7 mouse cellular contexts compared by ENCODE assay signal in genomic region chr19:36349487-36349955, GRCm38 (mm10). TPM values are rescaled to one million over a fixed set of nuclear protein-coding genes. Genes with fewer than 3 reads are reported as not detected.
A peak's percentile ranks its signal among the peaks of the same experiment; 100 is the strongest.
DNase-seq lines count a peak whose midpoint lies in the region; ATAC-seq and TF ChIP-seq lines count a peak whose summit lies in the region.

No protein-coding gene starts in this region.

- peak overlapping the region; percentile 61 for H3K9ac ChIP-seq in forebrain, embryonic 15.5 days (replicated peaks)
- H3K9ac ChIP-seq in liver, embryonic 12.5 days, result peak overlapping the region; percentile 60; the same call in 1 of the 2 replicates
- peak overlapping the region; percentile 78 for H3K9ac ChIP-seq in stomach, embryonic 16.5 days (ENCODE audit: low read length)

- WGBS in forebrain, embryonic 15.5 days, result under 1% methylated on average over 15 of the region's 15 CpGs
- 9% methylated on average over 15 of the region's 15 CpGs for WGBS in liver, embryonic 12.5 days (ENCODE audit: insufficient replicate concordance)
- WGBS in stomach, embryonic 16.5 days, result 4% methylated on average over 15 of the region's 15 CpGs

- peak overlapping the region; percentile 92 for H3K4me3 ChIP-seq in testis, adult 2 months (ENCODE audit: control insufficient read depth, low read depth, low read length)
- H3K4me3 ChIP-seq in forebrain, embryonic 15.5 days, result peak overlapping the region; percentile 95
- peak overlapping the region; percentile 66 for H3K4me3 ChIP-seq in liver, embryonic 12.5 days
- H3K4me3 ChIP-seq in stomach, embryonic 16.5 days (replicated peaks; ENCODE audit: low read length), result peak overlapping the region; percentile 79

- no peak for DNase-seq in testis, postnatal 10 days (ENCODE audit: low spot score)
- no peak for DNase-seq in left cerebral cortex, adult 9 months (ENCODE audit: low spot score in 2 of 2)
- DNase-seq in frontal cortex, postnatal 36 days (ENCODE audit: low spot score in 2 of 2), result no peak

- peak; percentile 17; the same call in 1 of the 2 replicates for ATAC-seq in forebrain, embryonic 15.5 days (replicated peaks)
- ATAC-seq in liver, embryonic 12.5 days, result no peak
- no peak for ATAC-seq in stomach, embryonic 16.5 days (ENCODE audit: insufficient read depth, low FRiP score)

- no peaks in the 10 kb centered on the region for H3K27me3 ChIP-seq in testis, adult 2 months (ENCODE audit: control insufficient read depth, insufficient read depth, low read length)
- H3K27me3 ChIP-seq in forebrain, embryonic 15.5 days, result peaks cover 7% of the 10 kb centered on the region; the same call in 1 of the 2 replicates
- peaks cover 65% of the 10 kb centered on the region for H3K27me3 ChIP-seq in liver, embryonic 12.5 days (replicated peaks)
- H3K27me3 ChIP-seq in stomach, embryonic 16.5 days (ENCODE audit: control insufficient read depth, insufficient read depth, low read length), result peaks cover 23% of the 10 kb centered on the region

- peaks cover 20% of the 10 kb centered on the region for H3K4me1 ChIP-seq in testis, adult 2 months (ENCODE audit: control insufficient read depth, insufficient read depth, low read length)
- peaks cover 16% of the 10 kb centered on the region for H3K4me1 ChIP-seq in forebrain, embryonic 15.5 days
- H3K4me1 ChIP-seq in liver, embryonic 12.5 days, result peaks cover 8% of the 10 kb centered on the region; the same call in 1 of the 2 replicates
- H3K4me1 ChIP-seq in stomach, embryonic 16.5 days (ENCODE audit: control insufficient read depth, insufficient read depth, low read length), result peaks cover 4% of the 10 kb centered on the region; the same call in 1 of the 2 replicates

- no peaks in the 10 kb centered on the region for H3K9me3 ChIP-seq in forebrain, embryonic 15.5 days
- no peaks in the 10 kb centered on the region for H3K9me3 ChIP-seq in liver, embryonic 12.5 days (replicated peaks)
- no peaks in the 10 kb centered on the region for H3K9me3 ChIP-seq in stomach, embryonic 16.5 days (replicated peaks; ENCODE audit: control insufficient read depth, low read length)

- no peaks in the 10 kb centered on the region for H3K36me3 ChIP-seq in testis, adult 2 months (ENCODE audit: control insufficient read depth, insufficient read depth, low read length)
- no peaks in the 10 kb centered on the region for H3K36me3 ChIP-seq in forebrain, embryonic 15.5 days
- no peaks in the 10 kb centered on the region for H3K36me3 ChIP-seq in liver, embryonic 12.5 days
- no peaks in the 10 kb centered on the region for H3K36me3 ChIP-seq in stomach, embryonic 16.5 days (ENCODE audit: control insufficient read depth, insufficient read depth, low read length)

- no peak for TF ChIP-seq CTCF in testis, adult 2 months (IDR thresholded peaks at IDR 0.05; ENCODE audit: control insufficient read depth, insufficient read depth, insufficient replicate concordance, low read depth, low read length)

- no peak for TF ChIP-seq POLR2A in testis, adult 2 months (IDR thresholded peaks at IDR 0.05; ENCODE audit: control insufficient read depth, low read depth, low read length)

- no peak overlapping the region for H3K27ac ChIP-seq in testis, adult 2 months (ENCODE audit: control insufficient read depth, insufficient read depth, low read depth, low read length)
- no peak overlapping the region for H3K27ac ChIP-seq in forebrain, embryonic 15.5 days (replicated peaks)
- H3K27ac ChIP-seq in liver, embryonic 12.5 days, result no peak overlapping the region
- H3K27ac ChIP-seq in stomach, embryonic 16.5 days (ENCODE audit: low read length), result no peak overlapping the region

- peak overlapping the region; percentile 97 for H3K4me2 ChIP-seq in forebrain, embryonic 15.5 days (replicated peaks)
- peak overlapping the region; percentile 91 for H3K4me2 ChIP-seq in liver, embryonic 12.5 days
- peak overlapping the region; percentile 100 for H3K4me2 ChIP-seq in stomach, embryonic 16.5 days (ENCODE audit: low read depth, low read length)

RNA-seq across cellular contexts. Expression of gene Pcgf5, which starts 1.4 kb away (rescaled TPM):
- polyA plus RNA-seq in testis, adult 2 months (2012; rRNA removed), result 27.2 and 30.7 TPM in 2 replicates
- polyA plus RNA-seq in forebrain, embryonic 15.5 days (2015; fragmentation: Nextera tagmentation; extraction: Ambion mirVana), result 14.2 and 16.1 TPM in 2 replicates
- 23.6 and 26.0 TPM in 2 replicates for polyA plus RNA-seq in liver, embryonic 12.5 days (2016; fragmentation: Nextera tagmentation; extraction: Ambion mirVana)
- polyA plus RNA-seq in stomach, embryonic 16.5 days (2015; fragmentation: Nextera tagmentation; extraction: Ambion mirVana), result 11.3 and 12.7 TPM in 2 replicates
